Mouse (Mus musculus) right cerebral cortex, postnatal 25 days (tissue): ENCODE results near the gene Itgb7.
A peak's percentile ranks its signal among the peaks of the same experiment; 100 is the strongest.

Experiments
- DNase-seq: peaks from one replicate; pipeline ENCODE4 v3.0.0; 2022

The Itgb7 gene

DNA sequence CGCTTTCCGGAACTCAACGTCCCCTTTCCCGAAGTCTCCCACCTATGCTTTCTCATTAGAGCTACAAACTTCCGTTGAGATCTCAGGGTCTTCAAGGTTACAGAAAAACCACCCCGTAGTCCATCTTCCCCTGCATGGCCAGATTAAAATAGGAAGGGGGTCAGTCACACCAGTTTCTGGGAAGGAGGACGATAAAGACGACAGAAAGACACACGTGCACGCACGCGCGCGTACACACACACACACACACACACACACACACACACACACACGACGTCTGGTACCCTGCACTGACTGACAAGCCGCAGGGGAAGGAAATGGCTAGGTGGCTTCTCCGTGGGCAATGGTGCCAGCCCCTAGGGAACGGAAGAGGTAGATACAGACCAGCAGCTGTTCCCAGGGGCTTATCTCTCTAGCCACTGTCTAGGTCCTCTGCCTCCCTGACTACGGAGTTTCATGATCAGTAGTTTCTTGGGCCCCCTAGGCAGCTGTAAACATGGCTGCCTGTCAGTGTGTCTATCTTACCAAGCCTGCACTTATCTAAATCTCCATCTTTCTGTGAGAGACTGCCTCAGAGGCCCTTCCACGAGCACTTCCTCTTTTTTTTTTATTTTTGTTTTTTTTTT, 6.6 kb downstream of the Itgb7 start:
- DNase-seq = no peak

DNA sequence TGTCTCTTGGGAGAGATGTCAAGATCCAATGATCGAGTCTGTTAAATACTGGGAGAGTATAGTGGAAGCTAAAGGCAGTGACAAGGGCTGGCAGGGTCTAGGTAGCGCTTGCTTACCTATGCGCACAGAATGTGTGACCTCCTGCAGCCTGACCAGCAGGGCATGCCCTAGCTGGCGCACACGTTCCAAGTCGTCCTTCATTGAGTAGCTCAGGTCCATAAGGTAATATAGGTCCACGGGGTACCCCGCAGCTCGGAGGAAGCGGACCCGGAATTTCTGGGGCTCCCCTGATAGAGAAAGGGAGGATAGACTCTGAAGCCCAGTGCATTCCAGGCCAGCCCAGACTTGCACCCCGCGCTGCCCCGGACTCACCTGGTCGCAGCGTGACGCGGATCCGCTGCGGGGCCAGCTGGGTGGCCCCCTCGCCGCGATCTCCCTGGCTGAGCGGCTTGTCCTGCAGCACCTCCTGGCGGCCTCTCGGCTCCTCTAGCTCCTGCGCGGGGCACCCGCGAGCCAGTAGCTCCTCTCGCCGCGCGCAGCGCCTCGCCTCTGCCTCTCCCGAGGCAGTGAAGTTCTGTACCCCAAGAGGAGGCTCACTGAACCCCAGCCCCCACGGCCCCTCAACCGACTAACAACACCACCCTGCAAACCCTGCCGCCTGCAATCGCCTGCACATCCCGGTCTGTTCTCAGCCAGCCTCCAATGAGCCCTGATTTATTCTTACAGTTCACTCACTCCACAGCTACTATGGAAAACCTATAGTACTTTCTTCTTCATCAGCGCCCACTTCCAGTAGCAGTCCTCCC, 7.4 kb downstream of the Itgb7 start:
- peak; percentile 84 for DNase-seq

DNA sequence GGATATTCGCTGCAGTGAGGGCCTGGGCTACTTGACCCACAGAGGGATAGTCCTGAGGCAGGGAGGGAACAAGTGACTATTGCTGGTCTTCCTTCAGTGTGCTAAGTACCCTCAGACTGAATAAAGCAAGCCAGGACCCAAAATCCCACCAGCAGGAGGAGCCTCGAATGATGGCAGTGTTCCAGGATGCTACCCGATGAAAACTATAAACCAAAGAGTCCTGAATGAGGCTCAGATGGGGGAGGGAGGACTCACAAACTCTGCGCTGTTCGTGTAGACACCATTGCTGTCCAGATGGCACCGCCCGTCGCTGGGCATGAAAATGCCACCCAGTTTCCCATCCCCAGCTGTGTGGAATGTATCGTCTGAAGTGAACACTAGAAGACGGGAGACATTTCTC, 9.4 kb downstream of the Itgb7 start:
- no peak for DNase-seq

- DNase-seq = no peak
These were observed 14.4 kb downstream of the Itgb7 start for GRCm38 (mm10) chr15:102217325-102217724.

DNA sequence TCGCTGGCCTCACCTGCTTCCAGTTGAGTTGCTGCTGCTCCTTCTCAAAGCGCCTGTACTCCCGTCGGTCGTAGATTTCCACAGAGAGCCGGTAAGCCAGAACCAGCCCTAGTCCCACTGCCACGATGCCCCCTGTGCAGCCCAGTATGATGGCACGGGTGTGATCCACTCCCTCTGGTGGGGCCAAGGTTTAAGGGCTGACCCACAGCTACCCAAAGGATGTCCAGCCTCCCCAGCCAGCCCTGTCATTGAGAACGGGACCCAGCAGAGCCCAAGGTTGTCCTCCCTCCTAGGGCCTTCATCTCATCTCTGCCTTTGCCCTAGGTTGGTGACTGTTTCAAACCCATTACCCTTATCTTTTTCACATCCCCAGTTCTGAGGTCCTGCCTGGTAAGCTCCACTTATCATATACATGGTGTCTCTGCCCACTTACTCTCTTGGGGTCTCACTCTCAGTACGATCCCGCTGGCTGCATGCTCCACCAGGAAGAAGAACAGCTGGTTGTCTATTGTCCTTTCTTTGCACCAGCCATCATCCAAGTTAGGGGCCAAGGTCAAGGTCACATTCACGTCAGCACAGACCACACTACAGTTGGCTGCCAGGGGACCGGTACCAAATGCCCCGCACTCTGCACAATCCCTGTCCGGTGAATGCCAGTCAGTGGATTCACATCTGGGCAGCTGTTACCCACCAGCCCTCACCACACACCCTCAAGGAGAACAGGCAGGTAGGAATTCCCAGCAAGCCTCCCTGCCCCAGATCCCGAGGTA, 15.1 kb downstream of the Itgb7 start:
- DNase-seq = no peak

- no peak for DNase-seq
These were observed 16.1 kb downstream of the Itgb7 start for GRCm38 (mm10) chr15:102215624-102216023.

- DNase-seq = no peak
These were observed 17.6 kb downstream of the Itgb7 start for GRCm38 (mm10) chr15:102214132-102214531.

GRCm38 (mm10) chr15:102211895-102212294, 19.8 kb downstream of the Itgb7 start:
- DNase-seq = no peak

DNA sequence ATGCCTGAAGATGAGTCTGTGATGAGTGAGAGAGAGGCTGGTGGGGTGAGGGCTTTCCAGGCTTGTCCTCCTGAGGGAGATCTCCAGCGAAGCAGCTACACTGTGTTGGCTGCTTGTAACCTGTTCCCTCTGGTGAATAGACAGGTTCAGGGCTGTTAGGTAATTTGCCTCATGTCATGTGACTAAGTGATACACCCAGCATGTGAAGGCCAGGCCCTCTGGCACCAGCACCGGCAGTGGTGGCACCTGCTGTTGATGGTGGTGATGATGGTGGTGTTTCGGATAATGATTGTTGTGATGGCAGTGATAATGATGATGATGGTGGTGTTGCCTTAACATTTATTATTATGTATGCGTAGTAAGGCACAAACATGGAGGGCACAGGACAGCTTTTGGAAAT, 20.9 kb downstream of the Itgb7 start:
- DNase-seq = no peak

- DNase-seq = no peak
These were observed 22.6 kb downstream of the Itgb7 start for GRCm38 (mm10) chr15:102209114-102209513.

GRCm38 (mm10) chr15:102208092-102208561, 23.6 kb downstream of the Itgb7 start:
- DNase-seq = no peak

DNA sequence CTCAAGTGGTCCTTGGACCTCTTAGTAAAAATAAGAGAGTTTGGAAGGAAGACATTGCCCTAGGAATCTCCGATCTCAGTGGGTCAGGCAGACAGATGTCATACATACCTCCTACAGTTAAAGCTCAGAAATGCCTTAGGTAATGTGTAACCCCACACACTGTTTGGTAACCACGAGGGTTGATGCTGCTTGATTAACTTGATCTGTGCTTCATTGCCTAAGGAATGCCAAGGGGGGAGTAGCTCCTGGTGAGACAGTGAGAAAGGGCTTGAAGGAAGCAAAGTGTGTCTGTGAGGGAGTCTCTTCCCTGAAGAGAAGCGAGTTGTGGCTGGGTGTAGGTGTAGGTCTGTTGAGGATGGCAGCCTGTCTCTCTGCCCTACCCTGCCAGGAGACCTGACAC, 24.4 kb downstream of the Itgb7 start:
- DNase-seq = no peak

DNA sequence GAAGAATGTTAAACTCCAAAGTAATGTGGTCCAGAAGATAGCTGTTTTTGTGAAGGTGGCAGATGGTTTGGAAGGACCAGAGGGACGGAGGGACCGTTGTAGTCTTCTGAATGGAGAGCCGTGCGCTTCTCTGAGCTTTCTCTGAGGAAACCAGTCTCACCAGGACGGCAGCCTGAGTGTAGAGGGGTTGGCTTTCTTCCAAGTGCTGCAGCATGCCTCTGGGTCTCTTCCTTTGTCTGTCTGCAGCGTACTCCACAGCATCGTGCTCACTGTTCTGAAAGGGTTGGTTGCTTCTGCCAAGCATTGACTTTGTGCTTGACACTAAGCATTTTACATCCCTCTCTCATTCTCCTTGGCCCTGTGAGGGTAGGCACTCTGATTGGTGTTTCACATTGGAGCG, 26.0 kb downstream of the Itgb7 start:
- peak; percentile 34 for DNase-seq

DNA sequence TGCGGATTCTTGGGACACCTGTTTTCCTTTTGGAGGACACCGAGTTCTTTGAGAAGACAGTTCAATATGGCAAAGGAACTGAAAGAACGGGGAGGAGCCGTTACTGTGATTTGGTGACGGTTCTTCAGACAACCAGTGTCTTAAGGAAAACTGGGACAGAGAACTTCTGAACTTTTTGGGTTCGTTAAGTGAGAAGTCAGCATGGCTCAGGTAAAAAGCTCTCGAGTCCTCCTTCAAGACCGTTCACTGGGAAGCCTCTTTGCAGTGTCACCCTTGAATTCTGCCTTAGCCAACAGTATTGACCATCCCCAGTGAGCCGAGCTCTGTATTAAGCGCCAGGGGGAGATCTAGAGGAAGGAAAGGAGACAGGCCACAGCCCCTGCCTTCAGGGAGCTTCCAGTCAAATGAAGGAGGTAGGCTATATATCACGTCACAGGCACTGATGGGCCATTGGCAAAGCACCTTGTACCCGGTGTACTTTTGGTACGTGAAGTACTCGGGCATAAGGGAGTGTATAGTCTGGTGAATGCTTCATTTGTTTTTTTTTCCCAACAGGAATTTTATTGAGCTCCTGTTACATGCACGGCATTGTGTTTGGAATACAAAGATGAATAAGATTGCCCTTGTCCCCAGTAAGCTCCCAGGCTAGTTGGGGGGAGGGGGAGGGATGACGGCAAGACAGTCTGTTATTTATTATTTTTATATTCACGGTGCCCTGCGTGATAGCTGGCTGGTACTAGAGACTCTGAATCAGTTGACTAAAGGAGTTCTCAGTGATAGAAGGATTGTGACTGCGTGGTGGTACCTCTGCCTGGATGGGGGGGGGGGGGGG, 26.9 kb downstream of the Itgb7 start, which contains the start of gene Csad:
Gene Csad, minus strand, starts transcription at position 51 of the 832 bp plus-strand sequence.
- DNase-seq = no peak

- peak; percentile 75 for DNase-seq
These were observed 27.8 kb downstream of the Itgb7 start for GRCm38 (mm10) chr15:102203835-102204381.

- peak; percentile 95 for DNase-seq
These were observed 28.5 kb downstream of the Itgb7 start, which contains the start of gene Zfp740 for GRCm38 (mm10) chr15:102202971-102203834. Gene Zfp740 (plus strand): TSS chr15:102203249.

DNA sequence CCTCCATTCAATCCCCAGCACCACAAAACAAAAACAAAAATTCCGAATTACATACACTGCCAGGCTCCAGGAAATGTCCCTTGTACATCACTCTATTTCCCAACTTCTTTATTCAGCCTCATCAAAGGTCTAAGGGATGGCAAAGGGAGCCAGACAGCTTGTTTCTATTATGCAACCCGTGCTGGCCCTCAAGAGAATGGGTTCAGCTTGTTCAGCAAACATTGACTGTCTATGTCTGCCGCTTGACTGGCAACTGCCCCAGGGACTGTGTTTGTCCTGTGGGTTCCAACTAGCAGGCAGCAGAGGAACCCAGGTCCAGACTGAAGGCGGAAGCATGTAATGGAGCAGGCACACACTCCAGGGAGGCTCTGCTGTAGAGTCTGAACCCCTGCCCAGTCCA, 32.9 kb downstream of the Itgb7 start:
- no peak for DNase-seq

DNA sequence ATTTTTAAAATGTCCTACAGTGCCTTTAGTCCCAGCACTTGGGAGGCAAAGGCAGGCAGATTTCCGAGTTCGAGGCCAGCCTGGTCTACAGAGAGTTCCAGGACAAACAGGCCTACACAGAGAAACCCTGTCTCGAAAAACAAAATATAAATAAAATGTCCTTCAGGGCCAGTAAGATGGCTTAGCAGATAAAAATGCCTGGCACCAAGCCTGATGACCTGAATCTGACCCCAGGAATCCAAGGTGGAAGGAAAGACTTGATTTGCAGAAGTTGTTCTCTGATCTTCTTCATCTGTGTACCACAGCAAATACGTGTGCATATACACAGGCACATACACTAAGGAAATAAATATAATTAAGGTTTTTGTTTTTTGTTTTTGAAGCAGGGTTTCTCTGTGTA, 36.4 kb downstream of the Itgb7 start:
- no peak for DNase-seq

- no peak for DNase-seq
These were observed 37.3 kb downstream of the Itgb7 start for GRCm38 (mm10) chr15:102194439-102194838.

DNA sequence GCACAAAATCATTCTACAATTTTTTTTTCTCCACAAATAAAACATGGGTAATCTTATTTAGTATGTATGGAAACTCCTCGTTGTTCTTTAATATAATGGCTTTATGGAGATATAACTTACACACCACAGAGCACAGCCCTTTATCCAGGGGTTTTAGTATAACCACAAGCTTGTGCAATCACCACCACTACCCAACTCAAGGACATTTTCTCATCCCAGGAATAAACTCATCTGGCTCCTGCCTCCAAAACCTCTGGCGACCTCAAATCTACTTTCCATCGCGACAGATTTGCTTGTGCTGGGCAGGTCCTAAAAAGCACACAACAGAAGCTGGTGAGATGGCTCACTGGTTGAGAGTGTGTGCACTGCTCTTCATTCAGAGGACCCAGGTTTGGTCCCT, 38.1 kb downstream of the Itgb7 start:
- no peak for DNase-seq

GRCm38 (mm10) chr15:102192820-102193386, 38.8 kb downstream of the Itgb7 start:
- DNase-seq = no peak
